Mouse (Mus musculus) embryonic facial prominence, embryonic 10.5 days (tissue): ENCODE data around the gene Smad6. TPM values are rescaled to one million over a fixed set of nuclear protein-coding genes. Genes with fewer than 3 reads are reported as not detected.
A peak's percentile ranks its signal among the peaks of the same experiment; 100 is the strongest.

ENCODE experiments used
- DNase-seq: peaks from one replicate; pipeline ENCODE4 v3.0.0-alpha.2; 2017; ENCODE audit warnings: low spot score
- H3K27ac ChIP-seq: fragments of 300-500 bp; sonication (generic); replicated peaks from 2 replicates; pipeline ENCODE4 v1.5.1; 2016; ENCODE audit warnings: mild to moderate bottlenecking
- H3K27me3 ChIP-seq: fragments of 300-500 bp; sonication (generic); replicated peaks from 2 replicates; pipeline ENCODE4 v1.6.1; 2016; ENCODE audit warnings: low read depth, mild to moderate bottlenecking; ENCODE audit not compliant: poor library complexity, severe bottlenecking
- H3K36me3 ChIP-seq: fragments of 300-500 bp; sonication (generic); replicated peaks from 2 replicates; pipeline ENCODE4 v1.6.1; 2016; ENCODE audit warnings: mild to moderate bottlenecking, moderate library complexity
- H3K4me1 ChIP-seq: fragments of 300-500 bp; sonication (generic); 2 replicates; pipeline ENCODE4 v1.6.1; 2016
- H3K4me3 ChIP-seq: fragments of 300-500 bp; sonication (generic); 2 replicates; pipeline ENCODE4 v1.5.1; 2016; ENCODE audit warnings: mild to moderate bottlenecking, moderate library complexity
- H3K9me3 ChIP-seq: fragments of 300-500 bp; sonication (generic); 2 replicates; pipeline ENCODE4 v1.6.1; 2016; ENCODE audit warnings: mild to moderate bottlenecking
- WGBS: fragments of 180-500 bp; shearing (Covaris S2); methylation state at CpG from one replicate; pipeline ENCODE4 v1.1.7; 2016; 5-methylcytosine and 5-hydroxymethylcytosine counted together
- polyA plus RNA-seq: library from polyadenylated mRNA; unstranded; fragments of >200 nt; fragmentation: Nextera tagmentation; extraction: Ambion mirVana; gene quantifications from 2 replicates; pipeline ENCODE4 v1.2.1, GENCODE M21; 2016

Gene Smad6
- polyA plus RNA-seq, 1 experiment from 2014 or later = 7.3 TPM

- H3K9me3 ChIP-seq = no peaks in the 10 kb centered on the region
- peak; percentile 63 for DNase-seq
- under 1% methylated on average over 50 of the region's 50 CpGs for whole genome bisulfite sequencing
- peak overlapping the region; percentile 97 for H3K27ac ChIP-seq
- peak overlapping the region; percentile 91 for H3K4me3 ChIP-seq
- peaks cover 10% of the 10 kb centered on the region; the same call in 1 of the 2 replicates for H3K36me3 ChIP-seq
- H3K4me1 ChIP-seq = peaks cover 97% of the 10 kb centered on the region
- peaks cover 30% of the 10 kb centered on the region for H3K27me3 ChIP-seq
Measured at GRCm38 (mm10) chr9:64020171-64020605, 1.7 kb downstream of the Smad6 start.

- WGBS = 4% methylated on average over 10 of the region's 10 CpGs
- H3K27ac ChIP-seq = peak overlapping the region; percentile 97
- peak overlapping the region; percentile 91 for H3K4me3 ChIP-seq
- peaks cover 18% of the 10 kb centered on the region for H3K36me3 ChIP-seq
- no peaks in the 10 kb centered on the region for H3K9me3 ChIP-seq
- H3K27me3 ChIP-seq = peaks cover 28% of the 10 kb centered on the region
- DNase-seq = peak; percentile 41
- H3K4me1 ChIP-seq = peaks cover 97% of the 10 kb centered on the region
Measured at GRCm38 (mm10) chr9:64019036-64019886, 2.6 kb downstream of the Smad6 start.

DNA sequence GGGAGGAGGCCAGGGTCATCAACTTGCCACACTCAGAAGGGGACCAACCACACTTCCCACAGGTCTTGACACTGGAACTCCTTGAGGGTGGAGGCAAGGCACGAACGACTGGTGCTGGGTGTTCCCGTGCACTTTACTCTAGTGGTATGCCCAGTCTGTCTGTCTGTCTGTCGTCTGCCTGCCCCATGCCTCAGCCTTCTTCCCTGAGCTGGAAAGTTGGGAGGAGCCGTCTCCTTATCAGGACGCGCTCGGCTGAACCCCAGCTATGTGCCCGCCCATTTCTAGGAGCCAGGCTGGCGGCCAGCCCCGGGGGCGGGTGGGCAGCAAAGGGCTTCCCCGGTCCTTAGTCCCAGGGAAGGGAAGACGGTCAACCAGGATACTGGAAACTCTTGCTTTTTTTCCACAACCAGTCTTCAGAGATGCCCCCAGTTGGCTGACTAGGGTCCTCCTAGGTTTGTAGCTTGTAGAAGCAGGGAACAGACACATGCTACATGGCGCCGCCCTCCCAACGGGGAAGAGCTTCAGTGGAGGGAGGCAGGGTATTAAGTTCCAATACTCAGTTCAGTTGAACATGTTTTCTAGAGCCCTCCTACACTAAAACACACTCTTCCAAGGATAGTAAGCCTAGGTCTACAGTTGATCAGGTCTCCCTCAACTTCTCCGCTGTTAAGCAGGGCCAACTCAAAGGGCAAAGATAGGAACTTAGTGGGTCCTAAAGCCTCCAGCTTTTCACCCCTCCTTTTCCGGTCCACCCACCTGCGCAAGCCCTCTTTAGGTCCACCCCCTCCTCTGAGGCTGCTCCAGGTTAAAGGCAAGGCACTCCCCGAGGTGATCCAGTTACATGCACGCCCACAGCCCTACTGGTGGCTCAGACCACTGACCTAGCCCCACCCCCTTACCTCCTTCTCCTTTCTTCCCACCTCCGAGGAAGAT is 3.7 kb downstream of the Smad6 start:
- Histone ChIP-seq H3K36me3 (peaks cover 30% of the 10 kb centered on the region), H3K4me1 (peaks cover 88% of the 10 kb centered on the region), H3K4me3 (peak overlapping the region; percentile 91), H3K9me3 (no peaks in the 10 kb centered on the region), H3K27me3 (peaks cover 23% of the 10 kb centered on the region), H3K27ac (peak overlapping the region; percentile 97)
- peak; percentile 87 for DNase-seq
- WGBS = 1% methylated on average over 23 of the region's 23 CpGs

DNA sequence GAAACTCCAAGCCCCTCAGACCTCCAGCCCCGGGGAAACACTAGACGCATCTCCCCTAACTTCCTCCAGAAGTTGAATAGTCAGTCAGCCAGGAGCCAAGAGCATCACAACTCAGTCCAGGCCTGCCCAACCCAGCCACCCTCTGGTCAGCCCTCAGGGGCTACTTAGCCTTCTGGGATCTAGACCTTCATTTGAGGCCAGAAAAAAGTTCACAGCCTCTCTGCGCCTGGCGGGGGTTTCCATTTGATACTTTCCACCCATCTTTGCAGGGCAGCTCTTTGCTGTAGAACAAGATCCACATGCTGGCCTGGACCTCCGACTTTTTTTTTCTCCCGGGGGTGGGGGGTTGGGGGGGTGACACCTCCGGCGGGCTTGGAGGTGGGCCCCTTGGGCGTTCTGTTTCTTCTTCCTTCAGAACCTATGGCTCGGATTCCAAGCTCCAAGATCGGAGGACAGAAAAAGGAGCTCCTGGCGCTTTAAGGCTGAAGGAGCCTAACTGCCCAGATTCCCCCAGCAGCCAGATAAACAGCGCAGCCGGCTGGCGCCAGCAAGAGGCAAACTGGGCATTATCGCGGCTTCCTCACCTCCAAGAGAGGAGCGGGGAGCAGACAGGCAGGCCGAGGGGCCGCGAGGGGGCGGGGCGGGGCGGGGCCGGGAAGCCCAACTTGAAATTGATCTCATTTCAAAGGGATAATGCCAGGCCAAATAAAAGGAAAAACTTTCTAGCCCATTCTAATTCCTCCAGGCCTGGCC is 5.0 kb downstream of the Smad6 start:
- peak; percentile 90 for DNase-seq
- H3K4me1 ChIP-seq = peaks cover 75% of the 10 kb centered on the region

DNA sequence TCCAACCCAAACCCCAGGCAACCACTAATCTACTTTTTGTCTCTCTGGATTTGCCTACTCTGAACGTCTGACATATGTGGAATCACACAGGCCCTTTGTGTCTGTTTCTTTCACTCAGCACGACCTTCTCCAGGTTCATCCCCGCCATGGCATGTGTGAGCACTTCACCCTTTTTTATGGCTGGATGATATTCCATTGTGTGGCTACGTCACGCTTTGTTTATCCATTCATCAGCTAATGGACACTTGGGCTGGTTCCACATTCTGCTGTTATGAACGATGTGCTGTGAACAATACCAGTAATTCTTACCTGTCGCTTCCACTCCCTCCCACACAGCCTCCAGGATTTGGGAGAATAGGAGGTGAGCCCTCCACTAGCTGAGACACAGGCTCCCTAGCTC is 5.8 kb downstream of the Smad6 start:
- H3K9me3 ChIP-seq = peaks cover 12% of the 10 kb centered on the region
- peaks cover 70% of the 10 kb centered on the region for H3K4me1 ChIP-seq
- peak overlapping the region; percentile 91 for H3K4me3 ChIP-seq
- WGBS = 57% methylated on average over 7 of the region's 7 CpGs
- peaks cover 23% of the 10 kb centered on the region for H3K27me3 ChIP-seq
- 0 out of 2 replicates have a peak overlapping the region, but pooled peaks have one; percentile 97 for H3K27ac ChIP-seq
- H3K36me3 ChIP-seq = peaks cover 50% of the 10 kb centered on the region
- no peak for DNase-seq

More for the DNA sequence above, 5.0 kb downstream of the Smad6 start:
- Histone ChIP-seq H3K9me3 (peaks cover 5% of the 10 kb centered on the region; the same call in 1 of the 2 replicates), H3K27me3 (peaks cover 23% of the 10 kb centered on the region), H3K36me3 (peaks cover 43% of the 10 kb centered on the region), H3K27ac (peak overlapping the region; percentile 97), H3K4me3 (peak overlapping the region; percentile 91)
- WGBS = 2% methylated on average over 25 of the region's 25 CpGs

DNA sequence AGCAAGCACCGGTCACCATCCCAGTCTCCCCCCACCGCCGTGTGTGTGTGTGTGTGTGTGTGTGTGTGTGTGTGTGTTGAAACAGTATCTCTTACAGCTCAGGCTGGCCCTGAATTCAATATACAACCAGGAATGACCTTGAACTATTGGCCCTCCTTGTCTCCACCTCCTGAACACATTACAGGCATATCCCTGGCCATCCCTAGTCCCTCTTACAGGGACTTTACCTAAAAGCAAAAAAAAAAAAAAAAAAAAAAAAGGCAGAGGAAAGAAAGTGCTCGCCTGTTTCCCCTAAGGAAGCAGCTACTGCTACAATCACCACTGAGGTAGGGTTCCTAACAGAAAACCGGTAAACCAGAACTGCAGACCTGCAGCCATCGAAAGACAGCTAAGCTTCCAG is 7.1 kb downstream of the Smad6 start:
- H3K27ac ChIP-seq = no peak overlapping the region

GRCm38 (mm10) chr9:64011356-64011755 is 10.5 kb downstream of the Smad6 start:
- peaks cover 30% of the 10 kb centered on the region for H3K4me1 ChIP-seq
- H3K36me3 ChIP-seq = peaks cover 95% of the 10 kb centered on the region
- no peak for DNase-seq
- peaks cover 5% of the 10 kb centered on the region; the same call in 1 of the 2 replicates for H3K27me3 ChIP-seq
- H3K27ac ChIP-seq = no peak overlapping the region
- 92% methylated on average over 1 of the region's 1 CpGs for WGBS
- H3K4me3 ChIP-seq = no peak overlapping the region
- H3K9me3 ChIP-seq = peaks cover 12% of the 10 kb centered on the region

More for the DNA sequence above, 7.1 kb downstream of the Smad6 start:
- Histone ChIP-seq H3K4me3 (no peak overlapping the region), H3K4me1 (peaks cover 57% of the 10 kb centered on the region), H3K27me3 (peaks cover 20% of the 10 kb centered on the region), H3K36me3 (peaks cover 63% of the 10 kb centered on the region), H3K9me3 (peaks cover 12% of the 10 kb centered on the region)
- no peak for DNase-seq
- WGBS = 74% methylated on average over 6 of the region's 6 CpGs

GRCm38 (mm10) chr9:64002981-64003380 is 18.9 kb downstream of the Smad6 start:
- no peak for DNase-seq
- no peak overlapping the region for H3K4me3 ChIP-seq
- no peaks in the 10 kb centered on the region for H3K27me3 ChIP-seq
- H3K9me3 ChIP-seq = no peaks in the 10 kb centered on the region
- no peak overlapping the region for H3K27ac ChIP-seq
- H3K36me3 ChIP-seq = peaks cover 100% of the 10 kb centered on the region
- 78% methylated on average over 7 of the region's 7 CpGs for WGBS
- peaks cover 53% of the 10 kb centered on the region for H3K4me1 ChIP-seq

DNA sequence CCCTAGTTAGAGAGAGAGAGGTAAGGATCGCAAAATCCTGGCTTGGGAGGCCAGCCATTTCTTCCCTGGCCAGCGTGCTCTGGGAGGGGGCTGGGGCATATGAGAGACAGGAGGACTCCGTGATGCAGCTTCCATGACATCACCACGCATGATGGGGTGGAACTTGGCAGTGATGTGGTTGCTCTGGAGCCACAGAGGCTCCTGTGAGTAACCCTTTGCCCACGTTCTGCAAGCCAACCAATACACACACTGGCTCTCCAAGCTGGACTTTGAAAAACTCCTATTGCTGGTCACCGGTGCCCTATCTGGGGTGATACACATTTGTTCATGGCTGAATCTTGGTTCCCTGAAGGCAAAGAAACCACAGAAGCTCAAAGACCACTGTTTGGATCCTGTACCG is 20.8 kb downstream of the Smad6 start:
- Histone ChIP-seq H3K9me3 (no peaks in the 10 kb centered on the region), H3K4me3 (no peak overlapping the region), H3K27me3 (no peaks in the 10 kb centered on the region), H3K27ac (no peak overlapping the region), H3K36me3 (peaks cover 100% of the 10 kb centered on the region), H3K4me1 (peaks cover 60% of the 10 kb centered on the region)
- WGBS = 77% methylated on average over 7 of the region's 7 CpGs
- DNase-seq = no peak

DNA sequence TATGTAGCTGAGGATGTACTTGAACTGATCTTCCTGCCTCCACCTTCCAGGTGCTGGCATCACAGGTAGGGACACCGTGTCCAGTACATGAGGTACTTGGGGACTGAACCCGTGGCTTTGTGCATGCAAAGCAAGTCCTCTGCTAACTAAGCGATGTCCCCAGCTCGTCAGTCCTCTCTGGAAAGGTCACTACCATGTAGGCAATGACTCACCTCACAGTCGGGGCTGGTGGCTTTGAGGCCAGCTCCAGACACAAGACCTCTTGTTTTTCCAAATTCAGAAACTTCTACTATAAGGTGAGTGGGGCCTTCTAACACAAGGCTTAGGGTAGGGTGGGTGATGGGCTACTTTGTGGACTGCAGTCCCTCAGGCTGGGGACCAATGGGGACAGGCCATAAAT is 21.8 kb downstream of the Smad6 start:
- no peak overlapping the region for H3K27ac ChIP-seq
- 90% methylated on average over 5 of the region's 5 CpGs for WGBS
- peaks cover 60% of the 10 kb centered on the region for H3K4me1 ChIP-seq
- H3K36me3 ChIP-seq = peaks cover 100% of the 10 kb centered on the region
- no peak for DNase-seq
- H3K27me3 ChIP-seq = no peaks in the 10 kb centered on the region
- no peak overlapping the region for H3K4me3 ChIP-seq
- H3K9me3 ChIP-seq = no peaks in the 10 kb centered on the region

- no peaks in the 10 kb centered on the region for H3K9me3 ChIP-seq
- H3K4me1 ChIP-seq = peaks cover 60% of the 10 kb centered on the region
- H3K27me3 ChIP-seq = no peaks in the 10 kb centered on the region
- WGBS = 90% methylated on average over 9 of the region's 9 CpGs
- H3K36me3 ChIP-seq = peaks cover 100% of the 10 kb centered on the region
- no peak overlapping the region for H3K4me3 ChIP-seq
- no peak for DNase-seq
- H3K27ac ChIP-seq = no peak overlapping the region
Measured at GRCm38 (mm10) chr9:63999194-63999593, 22.7 kb downstream of the Smad6 start.

DNA sequence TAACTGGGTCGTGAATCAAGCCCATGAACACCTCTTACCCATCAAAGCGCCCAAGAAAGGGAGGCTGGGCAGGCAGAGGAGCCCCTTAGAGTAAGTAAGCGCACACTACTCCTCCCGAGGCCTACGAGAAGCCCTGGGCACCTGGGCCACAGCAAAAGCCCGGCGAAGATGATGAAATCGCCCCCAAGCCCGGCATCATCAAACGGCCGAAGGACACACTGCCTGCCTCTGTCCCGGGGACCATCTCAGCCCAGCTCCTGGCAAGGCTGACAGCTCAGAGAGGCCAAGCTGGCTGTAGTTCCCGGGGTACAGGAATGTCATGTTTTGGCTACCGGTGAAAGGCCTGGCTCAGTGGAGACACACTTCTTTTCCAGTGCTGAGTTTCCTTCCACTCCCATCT is 23.8 kb downstream of the Smad6 start:
- DNase-seq = no peak
- H3K36me3 ChIP-seq = peaks cover 99% of the 10 kb centered on the region
- H3K27ac ChIP-seq = 0 out of 2 replicates have a peak overlapping the region, but pooled peaks have one; percentile 24
- H3K27me3 ChIP-seq = no peaks in the 10 kb centered on the region
- WGBS = 76% methylated on average over 14 of the region's 14 CpGs
- H3K4me1 ChIP-seq = peaks cover 59% of the 10 kb centered on the region
- no peaks in the 10 kb centered on the region for H3K9me3 ChIP-seq
- no peak overlapping the region for H3K4me3 ChIP-seq
